Mouse (Mus musculus): Measurements from ENCODE around the gene 6330403K07Rik. TPM values are rescaled to one million over a fixed set of nuclear protein-coding genes. Genes with fewer than 3 reads are reported as not detected.

Gene 6330403K07Rik
- polyA plus RNA-seq (2021; fragmentation: Nextera tagmentation) = 214 and 233 TPM in 2 replicates
- long read RNA-seq, experiment 1, transcript 6330403K07Rik-201 (2 exons, 1,494 nt) = major isoform, 391 of 403 reads
- long read RNA-seq, experiment 1, partial matches to known transcripts = 8 of 403 reads
- long read RNA-seq, experiment 1, other reads (novel, unspliced or antisense) = 4 of 403 reads
- long read RNA-seq, experiment 2, transcript 6330403K07Rik-201 (2 exons, 1,494 nt) = major isoform, 917 of 927 reads
- long read RNA-seq, experiment 2, partial matches to known transcripts = 0 of 927 reads
- long read RNA-seq, experiment 2, other reads (novel, unspliced or antisense) = 10 of 927 reads

DNA sequence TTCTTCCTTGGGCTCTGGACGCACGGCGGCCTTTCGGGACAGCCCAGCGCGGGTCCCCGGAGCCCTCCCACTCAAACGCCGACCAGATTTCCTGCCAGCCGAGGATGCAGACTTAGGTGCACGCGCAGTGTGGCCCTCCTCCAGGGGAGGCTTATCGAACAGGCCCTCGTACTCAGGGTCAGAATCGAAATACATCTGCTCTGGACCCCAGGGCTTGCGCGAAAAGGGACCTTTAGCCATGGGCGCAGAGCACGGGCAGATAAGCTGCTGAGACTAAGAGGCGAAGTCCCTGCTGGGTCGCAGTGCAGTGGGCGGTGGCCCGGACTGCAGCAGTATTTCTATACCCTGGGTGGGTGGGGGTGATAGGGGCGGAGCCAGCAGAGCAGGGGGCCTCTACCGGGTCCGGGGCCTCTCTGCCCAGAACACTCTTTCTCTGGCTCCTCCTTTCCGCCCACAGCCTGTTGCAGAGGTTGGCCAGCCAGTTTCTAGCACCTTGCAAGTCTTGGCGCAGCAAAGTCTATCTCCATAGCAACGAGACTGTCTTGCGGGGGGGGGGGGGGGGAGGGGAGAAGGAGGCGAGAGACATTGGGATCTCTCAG lies at the start of gene 6330403K07Rik:
TSS of gene 6330403K07Rik (minus strand) at position 351 of the 599 bp plus-strand sequence.

DNA sequence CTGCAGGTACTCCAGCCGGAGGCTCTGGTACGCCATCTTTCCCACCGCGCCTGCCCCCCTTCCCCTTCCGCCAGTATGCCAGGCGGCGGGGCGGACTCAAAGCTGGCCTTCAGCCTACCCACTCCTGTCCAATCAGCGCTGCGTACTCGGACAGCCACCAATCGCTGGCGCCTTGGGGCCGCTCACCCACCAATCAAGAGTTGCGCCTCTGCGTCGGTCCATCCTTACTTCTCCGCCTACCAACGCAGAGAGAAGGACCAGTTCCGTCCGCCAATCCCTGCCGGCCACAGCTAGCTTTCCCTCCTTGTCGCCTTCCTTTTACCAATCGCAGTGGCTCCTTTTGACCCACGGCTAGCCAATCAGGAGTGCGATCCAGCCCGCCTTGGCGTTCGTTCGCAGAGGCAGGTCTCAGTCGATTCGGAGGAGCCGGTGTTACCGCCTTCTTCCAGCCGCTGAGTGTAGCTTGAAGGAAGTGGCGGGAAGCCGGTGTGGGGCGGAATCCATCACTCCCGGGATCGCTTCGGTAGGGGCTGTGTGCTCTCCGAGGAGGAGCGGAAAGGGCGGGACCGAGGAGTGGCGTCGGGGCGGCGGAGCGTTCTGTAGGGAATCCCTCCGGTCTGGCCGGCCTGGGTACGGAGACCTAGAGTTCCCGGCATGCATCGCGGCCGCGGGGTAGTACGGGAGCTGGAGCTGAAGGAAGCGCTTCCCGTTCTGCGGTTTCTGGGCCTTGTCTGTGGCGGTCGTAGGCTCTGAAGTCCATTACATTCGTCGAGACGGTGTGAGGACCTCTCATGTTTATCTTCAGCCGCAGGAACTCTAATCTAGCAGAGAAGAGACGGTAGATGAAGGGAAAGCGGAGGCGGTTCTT lies 13.9 kb downstream of the 6330403K07Rik start, which contains the start of the genes Mis12 and Derl2:
TSS of gene Mis12 (plus strand) at position 411 of the 868 bp plus-strand sequence.
TSS of gene Derl2 (minus strand) at position 641 of the 868 bp plus-strand sequence.

DNA sequence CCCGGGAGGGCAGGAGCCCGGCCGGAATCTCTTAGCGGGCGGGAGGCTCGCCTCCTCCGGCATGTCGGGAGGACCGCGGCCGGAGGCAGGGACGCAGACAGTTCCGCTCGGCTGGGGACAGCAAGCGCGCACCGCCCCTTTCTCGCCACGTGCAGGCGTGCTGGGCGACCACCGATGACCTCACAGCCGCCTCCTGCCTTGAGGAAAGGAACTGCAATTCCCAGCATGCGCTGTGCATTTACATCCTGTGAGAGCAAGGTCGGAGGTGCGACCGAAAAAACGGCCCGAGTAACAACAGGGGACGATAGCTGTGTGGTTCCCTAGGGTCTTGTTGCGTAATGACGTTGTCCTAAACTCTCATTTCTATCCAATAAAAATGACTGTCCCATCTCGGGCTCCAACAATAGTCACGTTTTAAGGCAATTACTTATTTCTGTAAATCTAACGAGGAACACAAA lies 29.0 kb downstream of the 6330403K07Rik start, which contains the start of gene Dhx33:
TSS of gene Dhx33 (minus strand) at position 122 of the 458 bp plus-strand sequence.

GRCm38 (mm10) chr11:70982557-70983228 lies 50.6 kb downstream of the 6330403K07Rik start, which contains the start of gene C1qbp:
Gene C1qbp (minus strand): TSS chr11:70983026.

Other genes with a start within 250 kb of the 6330403K07Rik start
- gene Scimp, start 220.9 kb downstream of the 6330403K07Rik start, polyA plus RNA-seq (2021; fragmentation: Nextera tagmentation) = 0.13 and 0.26 TPM in 2 replicates
- 79.5 and 90.5 TPM in 2 replicates for gene Rabep1, start 188.7 kb downstream of the 6330403K07Rik start, polyA plus RNA-seq (2021; fragmentation: Nextera tagmentation)
- 28.3 and 31.0 TPM in 2 replicates for gene Nup88, start 63.5 kb downstream of the 6330403K07Rik start, polyA plus RNA-seq (2021; fragmentation: Nextera tagmentation)
- gene Rpain, start 63.3 kb downstream of the 6330403K07Rik start, polyA plus RNA-seq (2021; fragmentation: Nextera tagmentation) = 34.4 and 35.8 TPM in 2 replicates
- gene C1qbp, start 50.5 kb downstream of the 6330403K07Rik start, polyA plus RNA-seq (2021; fragmentation: Nextera tagmentation) = 203 and 224 TPM in 2 replicates
- 9.3 and 10.0 TPM in 2 replicates for gene Dhx33, start 29.1 kb downstream of the 6330403K07Rik start, polyA plus RNA-seq (2021; fragmentation: Nextera tagmentation)
- gene Mis12, start 13.9 kb downstream of the 6330403K07Rik start, polyA plus RNA-seq (2021; fragmentation: Nextera tagmentation) = 7.4 and 9.8 TPM in 2 replicates
- gene Derl2, start 13.7 kb downstream of the 6330403K07Rik start, polyA plus RNA-seq (2021; fragmentation: Nextera tagmentation) = 24.1 and 25.6 TPM in 2 replicates
- gene Nlrp1a, start 111.2 kb upstream of the 6330403K07Rik start, polyA plus RNA-seq (2021; fragmentation: Nextera tagmentation) = 0.08 TPM in 1 of 2 replicates, not detected in the other
- gene Nlrp1b, start 197.2 kb upstream of the 6330403K07Rik start, polyA plus RNA-seq (2021; fragmentation: Nextera tagmentation) = not detected in 2 replicates

Measured in layer of hippocampus, adult 6 months (tissue).